Mouse (Mus musculus): ENCODE measurements at regions not wholly inside any gene's neighbourhood (a gene's known extent, or its start where the extent isn't known, plus 50 kb on each side); places are given as distances from the start of the nearest gene placed in this dataset.

- Histone ChIP-seq H3ac (ENCODE audit: control insufficient read depth, insufficient read length) (no peak overlapping the region), H3K79me2 (ENCODE audit: control insufficient read depth, insufficient read depth) (no peaks in the 10 kb centered on the region), H3K27me3 (ENCODE audit: control insufficient read depth, insufficient read depth, insufficient read length) (no peaks in the 10 kb centered on the region), H3K36me3 (ENCODE audit: control insufficient read depth, insufficient read depth) (no peaks in the 10 kb centered on the region), H3K4me3 (no peak overlapping the region), H3K4me2 (ENCODE audit: low read depth) (no peak overlapping the region)
- no peak for TF ChIP-seq SRF (IDR thresholded peaks at IDR 0.05; ENCODE audit: control insufficient read depth, insufficient read length, low read depth)
- no peak for TF ChIP-seq POLR2AphosphoS2 (IDR thresholded peaks at IDR 0.05; ENCODE audit: insufficient read length, low read depth)
- TF ChIP-seq TCF12 (IDR thresholded peaks at IDR 0.05; ENCODE audit: insufficient read depth, poor library complexity, severe bottlenecking), result no peak
- TF ChIP-seq MYOD1 (IDR thresholded peaks at IDR 0.05; ENCODE audit: control insufficient read depth in 1 of 3, insufficient read length in 2 of 3, low read depth in 2 of 3), result no peak
- no peak for TF ChIP-seq MYOG (IDR thresholded peaks at IDR 0.05; ENCODE audit: control insufficient read depth in 1 of 3, insufficient read depth in 1 of 3, insufficient read length in 2 of 3, low read depth in 2 of 3)
- TF ChIP-seq CEBPB (IDR thresholded peaks at IDR 0.05; ENCODE audit: insufficient read depth, poor library complexity, severe bottlenecking), result no peak
- TF ChIP-seq USF1 (IDR thresholded peaks at IDR 0.05; ENCODE audit: low read depth), result no peak
- no peak for TF ChIP-seq MAX (IDR thresholded peaks at IDR 0.05; ENCODE audit: low read depth)
- no peak for TF ChIP-seq POLR2A (IDR thresholded peaks at IDR 0.05; ENCODE audit: insufficient read length, low read depth)
- no peak for TF ChIP-seq E2F4 (IDR thresholded peaks at IDR 0.05; ENCODE audit: insufficient read depth)
- no peak for TF ChIP-seq REST (IDR thresholded peaks at IDR 0.05; ENCODE audit: insufficient read depth, insufficient read length)
- TF ChIP-seq TCF3 (IDR thresholded peaks at IDR 0.05; ENCODE audit: insufficient read length, low read depth), result no peak
These were observed 105.6 kb downstream of the Zbtb18 start for GRCm38 (mm10) chr1:177547716-177548115.

GRCm38 (mm10) chr1:177555471-177556291, 113.5 kb downstream of the Zbtb18 start:
- TF ChIP-seq MAX (IDR thresholded peaks at IDR 0.05; ENCODE audit: low read depth) (no peak), MYOG (IDR thresholded peaks at IDR 0.05; ENCODE audit: control insufficient read depth in 1 of 3, insufficient read depth in 1 of 3, insufficient read length in 2 of 3, low read depth in 2 of 3) (peak; percentile 99 to 100 (median 100)), TCF3 (IDR thresholded peaks at IDR 0.05; ENCODE audit: insufficient read length, low read depth) (peak; percentile 100), USF1 (IDR thresholded peaks at IDR 0.05; ENCODE audit: low read depth) (no peak), SRF (IDR thresholded peaks at IDR 0.05; ENCODE audit: control insufficient read depth, insufficient read length, low read depth) (no peak), E2F4 (IDR thresholded peaks at IDR 0.05; ENCODE audit: insufficient read depth) (no peak), TCF12 (IDR thresholded peaks at IDR 0.05; ENCODE audit: insufficient read depth, poor library complexity, severe bottlenecking) (peak; percentile 99), MYOD1 (IDR thresholded peaks at IDR 0.05; ENCODE audit: control insufficient read depth in 1 of 3, insufficient read length in 2 of 3, low read depth in 2 of 3) (peak; percentile 76 to 99 (median 98)), POLR2A (IDR thresholded peaks at IDR 0.05; ENCODE audit: insufficient read length, low read depth) (peak; percentile 22), REST (IDR thresholded peaks at IDR 0.05; ENCODE audit: insufficient read depth, insufficient read length) (peak; percentile 1), POLR2AphosphoS2 (IDR thresholded peaks at IDR 0.05; ENCODE audit: insufficient read length, low read depth) (peak; percentile 25), CEBPB (IDR thresholded peaks at IDR 0.05; ENCODE audit: insufficient read depth, poor library complexity, severe bottlenecking) (no peak)
- no peaks in the 10 kb centered on the region for H3K27me3 ChIP-seq (ENCODE audit: control insufficient read depth, insufficient read depth, insufficient read length)
- peak overlapping the region; percentile 98 for H3K4me2 ChIP-seq (ENCODE audit: low read depth)
- no peaks in the 10 kb centered on the region for H3K79me2 ChIP-seq (ENCODE audit: control insufficient read depth, insufficient read depth)
- no peaks in the 10 kb centered on the region for H3K36me3 ChIP-seq (ENCODE audit: control insufficient read depth, insufficient read depth)
- peak overlapping the region; percentile 33 for H3ac ChIP-seq (ENCODE audit: control insufficient read depth, insufficient read length)
- no peak overlapping the region for H3K4me3 ChIP-seq

DNA sequence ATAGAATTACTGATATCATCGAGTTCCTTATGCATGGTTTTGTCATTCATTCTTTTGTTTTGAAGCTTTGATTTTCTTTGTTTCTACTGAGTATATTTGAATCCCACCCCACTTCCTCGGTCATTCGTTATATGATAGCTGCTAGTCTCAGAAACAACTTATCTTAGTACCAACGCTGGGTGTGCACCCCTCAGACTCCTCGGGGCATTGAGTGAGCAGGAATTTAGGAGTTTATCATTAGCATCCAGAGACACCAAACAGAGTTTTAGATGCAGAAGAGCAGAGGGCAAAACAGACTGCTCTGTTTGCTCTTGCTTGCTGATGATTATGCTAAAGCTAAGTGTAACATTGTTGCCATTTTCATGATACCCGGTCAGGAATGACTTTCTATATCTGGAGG, 115.3 kb downstream of the Zbtb18 start:
- Histone ChIP-seq H3ac (ENCODE audit: control insufficient read depth, insufficient read length) (no peak overlapping the region), H3K4me2 (ENCODE audit: low read depth) (no peak overlapping the region), H3K27me3 (ENCODE audit: control insufficient read depth, insufficient read depth, insufficient read length) (no peaks in the 10 kb centered on the region), H3K36me3 (ENCODE audit: control insufficient read depth, insufficient read depth) (no peaks in the 10 kb centered on the region), H3K79me2 (ENCODE audit: control insufficient read depth, insufficient read depth) (no peaks in the 10 kb centered on the region), H3K4me3 (no peak overlapping the region)
- no peak for TF ChIP-seq REST (IDR thresholded peaks at IDR 0.05; ENCODE audit: insufficient read depth, insufficient read length)
- no peak for TF ChIP-seq MYOG (IDR thresholded peaks at IDR 0.05; ENCODE audit: control insufficient read depth in 1 of 3, insufficient read depth in 1 of 3, insufficient read length in 2 of 3, low read depth in 2 of 3)
- TF ChIP-seq MYOD1 (IDR thresholded peaks at IDR 0.05; ENCODE audit: control insufficient read depth in 1 of 3, insufficient read length in 2 of 3, low read depth in 2 of 3), result no peak
- no peak for TF ChIP-seq MAX (IDR thresholded peaks at IDR 0.05; ENCODE audit: low read depth)
- no peak for TF ChIP-seq CEBPB (IDR thresholded peaks at IDR 0.05; ENCODE audit: insufficient read depth, poor library complexity, severe bottlenecking)
- no peak for TF ChIP-seq USF1 (IDR thresholded peaks at IDR 0.05; ENCODE audit: low read depth)
- TF ChIP-seq TCF12 (IDR thresholded peaks at IDR 0.05; ENCODE audit: insufficient read depth, poor library complexity, severe bottlenecking), result no peak
- TF ChIP-seq POLR2AphosphoS2 (IDR thresholded peaks at IDR 0.05; ENCODE audit: insufficient read length, low read depth), result no peak
- no peak for TF ChIP-seq TCF3 (IDR thresholded peaks at IDR 0.05; ENCODE audit: insufficient read length, low read depth)
- TF ChIP-seq POLR2A (IDR thresholded peaks at IDR 0.05; ENCODE audit: insufficient read length, low read depth), result no peak
- no peak for TF ChIP-seq SRF (IDR thresholded peaks at IDR 0.05; ENCODE audit: control insufficient read depth, insufficient read length, low read depth)
- TF ChIP-seq E2F4 (IDR thresholded peaks at IDR 0.05; ENCODE audit: insufficient read depth), result no peak

DNA sequence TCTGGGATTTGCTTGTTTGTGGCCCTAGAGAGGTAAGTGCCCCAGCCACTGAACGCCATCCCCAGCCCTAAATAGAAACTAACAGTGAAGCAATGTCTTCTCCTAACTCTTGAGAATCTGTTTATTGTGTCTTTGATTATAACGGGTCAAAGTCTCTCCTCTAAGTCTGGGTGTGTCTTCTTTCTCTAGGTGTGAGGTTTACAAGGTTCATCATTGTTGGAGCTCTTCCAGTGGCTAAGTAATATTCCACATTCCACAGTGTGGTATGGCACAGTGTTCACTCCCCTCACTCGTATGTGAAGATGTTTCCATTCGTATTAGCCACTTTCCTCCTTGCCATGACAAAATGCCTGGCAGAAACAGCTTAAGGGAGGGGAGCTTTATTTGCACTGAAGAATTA, 115.7 kb downstream of the Zbtb18 start:
- H3ac ChIP-seq (ENCODE audit: control insufficient read depth, insufficient read length), result no peak overlapping the region
- no peak overlapping the region for H3K4me2 ChIP-seq (ENCODE audit: low read depth)
- H3K27me3 ChIP-seq (ENCODE audit: control insufficient read depth, insufficient read depth, insufficient read length), result no peaks in the 10 kb centered on the region

More for the DNA sequence above, 115.7 kb downstream of the Zbtb18 start:
- no peaks in the 10 kb centered on the region for H3K36me3 ChIP-seq (ENCODE audit: control insufficient read depth, insufficient read depth)
- TF ChIP-seq MYOD1 (IDR thresholded peaks at IDR 0.05; ENCODE audit: control insufficient read depth in 1 of 3, insufficient read length in 2 of 3, low read depth in 2 of 3) (no peak), POLR2A (IDR thresholded peaks at IDR 0.05; ENCODE audit: insufficient read length, low read depth) (no peak), TCF12 (IDR thresholded peaks at IDR 0.05; ENCODE audit: insufficient read depth, poor library complexity, severe bottlenecking) (no peak)
- no peak overlapping the region for H3K4me3 ChIP-seq
- no peaks in the 10 kb centered on the region for H3K79me2 ChIP-seq (ENCODE audit: control insufficient read depth, insufficient read depth)
